27 mouse cellular contexts compared by ENCODE assay signal in the genomic region with DNA sequence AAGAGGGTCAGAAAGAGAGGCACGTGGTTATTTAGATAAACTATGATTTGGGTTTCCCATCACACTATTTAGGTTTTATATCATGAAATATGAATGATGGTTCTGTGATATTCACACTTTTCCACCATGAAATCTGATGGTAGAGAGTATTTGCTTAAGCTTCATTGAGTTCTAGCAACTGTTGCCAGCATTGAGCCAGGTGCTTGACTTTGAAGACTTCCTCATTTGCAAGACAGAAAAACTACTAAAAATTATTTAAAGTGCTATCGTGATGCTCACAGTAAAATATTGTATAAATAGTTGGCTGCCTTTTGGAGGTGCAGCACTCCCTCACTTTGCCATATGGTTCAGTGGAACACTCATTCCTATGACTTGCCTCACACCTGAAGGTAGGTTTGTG. TPM values are rescaled to one million over a fixed set of nuclear protein-coding genes. Genes with fewer than 3 reads are reported as not detected.
DNase-seq lines count a peak whose midpoint lies in the region; ATAC-seq and TF ChIP-seq lines count a peak whose summit lies in the region.
"Had no signal": no experiment of that assay in that cellular context is flagged by ENCODE, and none has a peak within 500 bp of the region (broad histone marks: within the 10 kb centered on the region; RNA-seq: fewer than 3 reads in every experiment).

No protein-coding gene starts in this region.

- H3K9me3 ChIP-seq in liver, embryonic 12.5 days (replicated peaks), result no peaks in the 10 kb centered on the region
- no peaks in the 10 kb centered on the region for H3K9me3 ChIP-seq in MEL (replicated peaks; ENCODE audit: insufficient read depth, low read length)
- H3K9me3 ChIP-seq in midbrain, postnatal 0 days (ENCODE audit: low read length), result no peaks in the 10 kb centered on the region
- H3K9me3 ChIP-seq: embryonic facial prominence, embryonic 13.5 days; embryonic facial prominence, embryonic 15.5 days; forebrain, embryonic 10.5 days; forebrain, embryonic 12.5 days; G1E had no signal

- no peaks in the 10 kb centered on the region for H3K27me3 ChIP-seq in liver, embryonic 12.5 days (replicated peaks)
- no peaks in the 10 kb centered on the region for H3K27me3 ChIP-seq in MEL (ENCODE audit: control insufficient read depth in 1 of 2, insufficient read depth in 2 of 2, low read length in 2 of 2)
- no peaks in the 10 kb centered on the region for H3K27me3 ChIP-seq in splenic B cell, adult 2 months (ENCODE audit: control insufficient read depth, insufficient read depth, low read length, poor library complexity, severe bottlenecking)
- H3K27me3 ChIP-seq in midbrain, postnatal 0 days (ENCODE audit: insufficient read depth, low read length), result no peaks in the 10 kb centered on the region
- H3K27me3 ChIP-seq: CH12.LX; embryonic facial prominence, embryonic 13.5 days; embryonic facial prominence, embryonic 15.5 days; forebrain, embryonic 12.5 days had no signal

- peaks cover 21% of the 10 kb centered on the region for H3K79me2 ChIP-seq in MEL (ENCODE audit: control insufficient read depth, insufficient read depth, low read length, poor library complexity)

- 0 out of 4 replicates have a peak, but pooled peaks of 1 of the 2 experiments have one; percentile 20 for TF ChIP-seq EP300 in MEL (IDR thresholded peaks at IDR 0.05; ENCODE audit: low read depth in 1 of 2, low read length in 2 of 2)

- no peaks in the 10 kb centered on the region for H3K36me3 ChIP-seq in liver, embryonic 12.5 days
- H3K36me3 ChIP-seq in MEL (ENCODE audit: control insufficient read depth in 1 of 2, insufficient read depth in 2 of 2, low read length in 2 of 2), result peaks cover 0 to 23% of the 10 kb centered on the region in 2 experiments; a peak in 2 of 4 replicates
- H3K36me3 ChIP-seq in splenic B cell, adult 2 months (ENCODE audit: control insufficient read depth, insufficient read depth, low read length, poor library complexity, severe bottlenecking), result no peaks in the 10 kb centered on the region
- no peaks in the 10 kb centered on the region for H3K36me3 ChIP-seq in midbrain, postnatal 0 days (ENCODE audit: insufficient read depth, low read length)
- H3K36me3 ChIP-seq: embryonic facial prominence, embryonic 15.5 days had no signal

- no peak overlapping the region for H3K4me2 ChIP-seq in liver, embryonic 12.5 days
- no peak overlapping the region for H3K4me2 ChIP-seq in midbrain, postnatal 0 days (ENCODE audit: low read depth, low read length, poor library complexity, severe bottlenecking)
- H3K4me2 ChIP-seq: embryonic facial prominence, embryonic 13.5 days; embryonic facial prominence, embryonic 15.5 days; forebrain, embryonic 12.5 days had no signal

- TF ChIP-seq CTCF in MEL (IDR thresholded peaks at IDR 0.05 in 2 of 3, conservative IDR thresholded peaks at IDR 0.05 in 1 of 3; ENCODE audit: control insufficient read depth in 1 of 3, insufficient read depth in 1 of 3, low read depth in 2 of 3, low read length in 3 of 3, poor library complexity in 1 of 3, severe bottlenecking in 1 of 3), result no peak
- no peak for TF ChIP-seq CTCF in midbrain, postnatal 0 days (IDR thresholded peaks at IDR 0.05)

- 0 out of 2 replicates have a peak overlapping the region, but pooled peaks have one; percentile 4 for H3K27ac ChIP-seq in liver, embryonic 12.5 days
- H3K27ac ChIP-seq in MEL (ENCODE audit: control insufficient read depth, low read depth, low read length), result no peak overlapping the region
- no peak overlapping the region for H3K27ac ChIP-seq in midbrain, postnatal 0 days (ENCODE audit: low read depth, low read length)
- H3K27ac ChIP-seq: embryonic facial prominence, embryonic 13.5 days; embryonic facial prominence, embryonic 15.5 days; forebrain, embryonic 10.5 days; forebrain, embryonic 12.5 days had no signal

- peaks cover 43% of the 10 kb centered on the region for H3K4me1 ChIP-seq in liver, embryonic 12.5 days
- peaks cover 15 to 22% of the 10 kb centered on the region in 2 experiments for H3K4me1 ChIP-seq in MEL (ENCODE audit: control insufficient read depth in 1 of 2, insufficient read depth in 2 of 2, low read length in 2 of 2)
- no peaks in the 10 kb centered on the region for H3K4me1 ChIP-seq in midbrain, postnatal 0 days (ENCODE audit: insufficient read depth, low read length)
- H3K4me1 ChIP-seq: embryonic facial prominence, embryonic 13.5 days; embryonic facial prominence, embryonic 15.5 days had no signal

- WGBS in liver, embryonic 12.5 days (ENCODE audit: insufficient replicate concordance), result 64% methylated on average over 2 of the region's 2 CpGs
- 90% methylated on average over 2 of the region's 2 CpGs for WGBS in midbrain, postnatal 0 days

- DNase-seq in liver (no peak), MEL (ENCODE audit: low read depth, low spot score) (peak; percentile 66)
- peak; percentile 22 for DNase-seq in splenic B cell, adult 2 months (ENCODE audit: low read depth, low spot score)
- DNase-seq in midbrain, postnatal 0 days (ENCODE audit: low spot score), result no peak
- no peak for DNase-seq in cerebellum, adult 18-20 months
- DNase-seq: adrenal gland, postnatal 10 days; adrenal gland, postnatal 25 days; B cell, adult 2 months; cerebellum, adult 11-12 months; cerebellum, adult 8-10 months; cerebellum, adult 9-11 months; cerebellum, postnatal 14 days; cerebellum, postnatal 36 days; embryo, embryonic 11 days had no signal

- H3K4me3 ChIP-seq in liver, embryonic 12.5 days, result no peak overlapping the region
- no peak overlapping the region for H3K4me3 ChIP-seq in MEL (ENCODE audit: control insufficient read depth in 1 of 2, insufficient read depth in 1 of 2, low read depth in 2 of 2, low read length in 2 of 2)
- no peak overlapping the region for H3K4me3 ChIP-seq in midbrain, postnatal 0 days (ENCODE audit: low read depth, low read length)
- H3K4me3 ChIP-seq: embryonic facial prominence, embryonic 13.5 days; embryonic facial prominence, embryonic 15.5 days; erythroblast, embryonic 14.5 days; forebrain, embryonic 10.5 days; forebrain, embryonic 12.5 days had no signal

- TF ChIP-seq POLR2A in MEL (IDR thresholded peaks at IDR 0.05; ENCODE audit: control insufficient read depth in 1 of 2, insufficient read depth in 1 of 2, low read depth in 1 of 2, low read length in 2 of 2, poor library complexity in 1 of 2), result no peak

- TF ChIP-seq RAD21 in MEL (IDR thresholded peaks at IDR 0.05; ENCODE audit: low read depth, low read length), result no peak

- peak overlapping the region; percentile 27; the same call in 1 of the 2 replicates for H3K9ac ChIP-seq in liver, embryonic 12.5 days
- no peak overlapping the region for H3K9ac ChIP-seq in MEL (ENCODE audit: control insufficient read depth, low read depth, low read length, poor library complexity, severe bottlenecking)
- H3K9ac ChIP-seq in midbrain, postnatal 0 days (replicated peaks; ENCODE audit: low read length, poor library complexity, severe bottlenecking), result no peak overlapping the region
- H3K9ac ChIP-seq: embryonic facial prominence, embryonic 13.5 days; embryonic facial prominence, embryonic 15.5 days; forebrain, embryonic 12.5 days had no signal

- ATAC-seq in liver, embryonic 12.5 days, result no peak
- ATAC-seq in midbrain, postnatal 0 days (ENCODE audit: low FRiP score), result no peak
- ATAC-seq: CD4-positive, CD25-positive, alpha-beta regulatory T cell, adult 4 months; forebrain, embryonic 14.5 days; forebrain, embryonic 16.5 days had no signal

TF ChIP-seq in MEL, 35 proteins besides CTCF, POLR2A, EP300 and RAD21 (continues in another document):
- TF ChIP-seq RCOR1 (IDR thresholded peaks at IDR 0.05; ENCODE audit: low read depth, low read length) (0 out of 2 replicates have a peak, but pooled peaks have one; percentile 27), MXI1 (IDR thresholded peaks at IDR 0.05; ENCODE audit: low read depth, low read length) (no peak), CHD2 (IDR thresholded peaks at IDR 0.05; ENCODE audit: low read length) (no peak), ETS1 (IDR thresholded peaks at IDR 0.05; ENCODE audit: low read depth, low read length) (0 out of 2 replicates have a peak, but pooled peaks have one; percentile 14), MAZ (IDR thresholded peaks at IDR 0.05; ENCODE audit: low read depth, low read length) (no peak), ELF1 (IDR thresholded peaks at IDR 0.05; ENCODE audit: low read depth, low read length) (no peak), ZNF384 (IDR thresholded peaks at IDR 0.05; ENCODE audit: low read depth, low read length) (no peak), MYC (IDR thresholded peaks at IDR 0.05; ENCODE audit: low read depth, low read length) (no peak)

RNA-seq across cellular contexts. Expression of a gene that starts 21.4 kb away (rescaled TPM):
- polyA plus RNA-seq in liver, embryonic 12.5 days (2016; fragmentation: Nextera tagmentation; extraction: Ambion mirVana), result 48.7 and 53.0 TPM in 2 replicates
- total RNA-seq in MEL (2012; rRNA removed), result 48.7 and 54.5 TPM in 2 replicates
- polyA plus RNA-seq in MEL (2012; ENCODE audit: insufficient read depth in 1 of 2, insufficient read length in 2 of 2, low read depth in 1 of 2, low replicate concordance in 2 of 2, missing spikeins in 1 of 2), result 10 to 100 TPM; 50.0 to 91.2 TPM
- total RNA-seq in midbrain, postnatal 0 days (2014; rRNA removed), result 64.4 and 74.0 TPM in 2 replicates
- 17.9 and 20.6 TPM in 2 replicates for polyA plus RNA-seq in midbrain, postnatal 0 days (2015; fragmentation: Nextera tagmentation; extraction: Ambion mirVana)

RNA-seq across cellular contexts. Expression of a gene that starts 21.6 kb away (rescaled TPM):
- polyA plus RNA-seq in liver, embryonic 12.5 days (2016; fragmentation: Nextera tagmentation; extraction: Ambion mirVana), result 2.8 and 3.6 TPM in 2 replicates
- total RNA-seq in MEL (2012; rRNA removed), result 13.6 and 14.8 TPM in 2 replicates
- 10 to 100 TPM in 1 of 2 experiments, not detected in 1; 30.8 TPM for polyA plus RNA-seq in MEL (2012; ENCODE audit: insufficient read depth in 1 of 2, insufficient read length in 2 of 2, low read depth in 1 of 2, low replicate concordance in 2 of 2, missing spikeins in 1 of 2)
- total RNA-seq in midbrain, postnatal 0 days (2014; rRNA removed), result 3.7 and 6.9 TPM in 2 replicates
- 7.0 TPM in 2 replicates for polyA plus RNA-seq in midbrain, postnatal 0 days (2015; fragmentation: Nextera tagmentation; extraction: Ambion mirVana)
- polyA plus RNA-seq: erythroblast, embryonic 14.5 days had no signal

RNA-seq across cellular contexts. Expression of a gene that starts 49.1 kb away (rescaled TPM):
- 0.14 and 0.30 TPM in 2 replicates for polyA plus RNA-seq in liver, embryonic 12.5 days (2016; fragmentation: Nextera tagmentation; extraction: Ambion mirVana)
- 0.78 and 1.3 TPM in 2 replicates for total RNA-seq in MEL (2012; rRNA removed)
- polyA plus RNA-seq in MEL (2012; ENCODE audit: insufficient read depth in 1 of 2, insufficient read length in 2 of 2, low read depth in 1 of 2, low replicate concordance in 2 of 2, missing spikeins in 1 of 2), result under 1 TPM in 1 of 2 experiments, not detected in 1; 0.82 TPM
- 0.38 TPM in 1 of 2 replicates, not detected in the other for total RNA-seq in midbrain, postnatal 0 days (2014; rRNA removed)
- 0.23 and 0.32 TPM in 2 replicates for polyA plus RNA-seq in midbrain, postnatal 0 days (2015; fragmentation: Nextera tagmentation; extraction: Ambion mirVana)
- total RNA-seq: adrenal gland, adult 2 months; adrenal gland, postnatal 25 days; adrenal gland, postnatal 4 days had no signal
- polyA plus RNA-seq: adrenal gland, adult 2 months; CD4-positive, CD25-positive, alpha-beta regulatory T cell, adult 4 months; erythroblast, embryonic 14.5 days had no signal

RNA-seq across cellular contexts. Expression of a gene that starts 49.6 kb away (rescaled TPM):
- 82.3 and 82.5 TPM in 2 replicates for polyA plus RNA-seq in liver, embryonic 12.5 days (2016; fragmentation: Nextera tagmentation; extraction: Ambion mirVana)
- total RNA-seq in MEL (2012; rRNA removed), result 70.5 and 79.5 TPM in 2 replicates
- 100 to 1,000 TPM in 1 of 2 experiments, not detected in 1; 115 TPM for polyA plus RNA-seq in MEL (2012; ENCODE audit: insufficient read depth in 1 of 2, insufficient read length in 2 of 2, low read depth in 1 of 2, low replicate concordance in 2 of 2, missing spikeins in 1 of 2)
- total RNA-seq in midbrain, postnatal 0 days (2014; rRNA removed), result 114 and 127 TPM in 2 replicates
- polyA plus RNA-seq in midbrain, postnatal 0 days (2015; fragmentation: Nextera tagmentation; extraction: Ambion mirVana), result 159 and 180 TPM in 2 replicates

Comparison
In these comparisons a context has a peak if more than half of its experiments do, and no peak if none do; other contexts are left out.
1. DNase-seq: peak in MEL (single experiment) and splenic B cell, adult 2 months (single experiment); none in liver (single experiment), midbrain, postnatal 0 days (single experiment) and cerebellum, adult 18-20 months (0 of 2).